Mouse (Mus musculus) embryonic facial prominence, embryonic 11.5 days (tissue): ENCODE data around the gene Blvrb. TPM values are rescaled to one million over a fixed set of nuclear protein-coding genes. Genes with fewer than 3 reads are reported as not detected.

ENCODE experiments used
- ATAC-seq: fragments of 200-750 bp; cut with Nextera tagmentation; replicated peaks from 2 replicates; pipeline ENCODE4 v1.8.0; 2017; ENCODE audit warnings: low read depth; ENCODE audit not compliant: insufficient number of reproducible peaks, low FRiP score, low TSS enrichment
- DNase-seq: peaks from one replicate; pipeline ENCODE4 v3.0.0-alpha.2; 2015; ENCODE audit warnings: low spot score
- H3K27ac ChIP-seq: fragments of 300-500 bp; sonication (generic); replicated peaks from 2 replicates; pipeline ENCODE4 v1.5.1; 2014; ENCODE audit warnings: mild to moderate bottlenecking, low read depth, low read length, control low read depth
- H3K27me3 ChIP-seq: fragments of 300-500 bp; sonication (generic); 2 replicates; pipeline ENCODE4 v1.6.1; 2014; ENCODE audit warnings: mild to moderate bottlenecking, low read length, moderate library complexity, mixed read lengths; ENCODE audit not compliant: control insufficient read depth, insufficient read depth
- H3K36me3 ChIP-seq: fragments of 300-500 bp; sonication (generic); replicated peaks from 2 replicates; pipeline ENCODE4 v1.6.1; 2014; ENCODE audit warnings: low read depth, mild to moderate bottlenecking, low read length, moderate library complexity, mixed read lengths; ENCODE audit not compliant: control insufficient read depth, insufficient read depth
- H3K4me1 ChIP-seq: fragments of 300-500 bp; sonication (generic); 2 replicates; pipeline ENCODE4 v1.6.1; 2014; ENCODE audit warnings: low read length, mixed read lengths; ENCODE audit not compliant: control insufficient read depth, insufficient read depth
- H3K4me2 ChIP-seq: fragments of 300-500 bp; sonication (generic); 2 replicates; pipeline ENCODE4 v1.6.1; 2014; ENCODE audit warnings: low read depth, mild to moderate bottlenecking, control low read depth, low read length, moderate library complexity
- H3K4me3 ChIP-seq: fragments of 300-500 bp; sonication (generic); 2 replicates; pipeline ENCODE4 v1.5.1; 2014; ENCODE audit warnings: low read depth, low read length, control low read depth
- H3K9ac ChIP-seq: fragments of 300-500 bp; sonication (generic); replicated peaks from 2 replicates; pipeline ENCODE4 v1.6.1; 2014; ENCODE audit warnings: mild to moderate bottlenecking, control low read depth, low read length
- H3K9me3 ChIP-seq: fragments of 300-500 bp; sonication (generic); replicated peaks from 2 replicates; pipeline ENCODE4 v1.6.1; 2016; ENCODE audit warnings: mild to moderate bottlenecking, low read length, inconsistent platforms, mixed read lengths; ENCODE audit not compliant: control insufficient read depth
- WGBS: fragments of 180-500 bp; shearing (Covaris S2); extraction: QIAGEN DNeasy Blood & Tissue Kit; methylation state at CpG from one replicate; pipeline ENCODE4 v1.1.7; 2014; 5-methylcytosine and 5-hydroxymethylcytosine counted together
- polyA plus RNA-seq: library from polyadenylated mRNA; unstranded; fragments of >200 nt; fragmentation: Nextera tagmentation; extraction: Ambion mirVana; gene quantifications from 2 replicates; pipeline ENCODE4 v1.2.1, GENCODE M21; 2014

The Blvrb gene
- polyA plus RNA-seq, 1 experiment from 2014 or later, result 33.9 TPM

- no peaks in the 10 kb centered on the region; the same call in 1 of the 2 replicates for H3K36me3 ChIP-seq
- H3K4me3 ChIP-seq, result no peak overlapping the region
- H3K27ac ChIP-seq, result no peak overlapping the region
- WGBS, result 69% methylated on average over 3 of the region's 3 CpGs
- ATAC-seq (no peak), DNase-seq (no peak)
- H3K4me1 ChIP-seq, result no peaks in the 10 kb centered on the region
- no peak overlapping the region for H3K4me2 ChIP-seq
- H3K9ac ChIP-seq, result no peak overlapping the region
- H3K27me3 ChIP-seq, result no peaks in the 10 kb centered on the region
- no peaks in the 10 kb centered on the region for H3K9me3 ChIP-seq
These were observed 32.7 kb downstream of the Blvrb start for GRCm38 (mm10) chr7:27480506-27480905.

GRCm38 (mm10) chr7:27480927-27481626 lies 33.3 kb downstream of the Blvrb start:
- H3K27ac ChIP-seq, result peak overlapping the region; percentile 39; the same call in 1 of the 2 replicates
- no peaks in the 10 kb centered on the region for H3K9me3 ChIP-seq
- peak overlapping the region; percentile 49 for H3K4me2 ChIP-seq
- ATAC-seq (no peak), DNase-seq (no peak)
- 11% methylated on average over 11 of the region's 11 CpGs for WGBS
- H3K36me3 ChIP-seq, result no peaks in the 10 kb centered on the region; the same call in 1 of the 2 replicates
- peak overlapping the region; percentile 25 for H3K4me3 ChIP-seq
- peak overlapping the region; percentile 44 for H3K9ac ChIP-seq
- H3K4me1 ChIP-seq, result no peaks in the 10 kb centered on the region
- no peaks in the 10 kb centered on the region for H3K27me3 ChIP-seq

- H3K27ac ChIP-seq, result peak overlapping the region; percentile 39; the same call in 1 of the 2 replicates
- peak overlapping the region; percentile 44 for H3K9ac ChIP-seq
- no peaks in the 10 kb centered on the region for H3K27me3 ChIP-seq
- peak overlapping the region; percentile 25 for H3K4me3 ChIP-seq
- no peaks in the 10 kb centered on the region for H3K9me3 ChIP-seq
- H3K4me1 ChIP-seq, result no peaks in the 10 kb centered on the region
- 0% methylated on average over 11 of the region's 12 CpGs for WGBS
- DNase-seq (peak; percentile 86), ATAC-seq (peak; percentile 82)
- H3K4me2 ChIP-seq, result peak overlapping the region; percentile 49
- H3K36me3 ChIP-seq, result no peaks in the 10 kb centered on the region; the same call in 1 of the 2 replicates
These were observed 33.8 kb downstream of the Blvrb start for GRCm38 (mm10) chr7:27481627-27481969.

- WGBS, result 71% methylated on average over 4 of the region's 4 CpGs
- Histone ChIP-seq H3K4me1 (no peaks in the 10 kb centered on the region; the same call in 1 of the 2 replicates), H3K4me3 (no peak overlapping the region), H3K9me3 (no peaks in the 10 kb centered on the region), H3K27me3 (no peaks in the 10 kb centered on the region), H3K4me2 (no peak overlapping the region), H3K27ac (no peak overlapping the region), H3K36me3 (no peaks in the 10 kb centered on the region), H3K9ac (no peak overlapping the region)
- DNase-seq, result no peak
- ATAC-seq, result no peak
These were observed 36.1 kb downstream of the Blvrb start for GRCm38 (mm10) chr7:27483860-27484259.

- WGBS, result 3% methylated on average over 13 of the region's 13 CpGs
- no peaks in the 10 kb centered on the region for H3K36me3 ChIP-seq
- peak overlapping the region; percentile 73 for H3K4me3 ChIP-seq
- H3K9me3 ChIP-seq, result no peaks in the 10 kb centered on the region
- peaks cover 3% of the 10 kb centered on the region; the same call in 1 of the 2 replicates for H3K4me1 ChIP-seq
- H3K9ac ChIP-seq, result no peak overlapping the region
- peak overlapping the region; percentile 44 for H3K4me2 ChIP-seq
- no peak overlapping the region for H3K27ac ChIP-seq
- peak; percentile 32 for DNase-seq
- ATAC-seq, result 0 out of 2 replicates have a peak, but pooled peaks have one; percentile 0
- H3K27me3 ChIP-seq, result no peaks in the 10 kb centered on the region
These were observed 38.5 kb downstream of the Blvrb start for GRCm38 (mm10) chr7:27486102-27486769.

- no peaks in the 10 kb centered on the region for H3K36me3 ChIP-seq
- DNase-seq, result peak; percentile 100
- ATAC-seq, result peak; percentile 96
- peaks cover 3% of the 10 kb centered on the region; the same call in 1 of the 2 replicates for H3K4me1 ChIP-seq
- H3K27me3 ChIP-seq, result no peaks in the 10 kb centered on the region
- H3K9ac ChIP-seq, result peak within 1 kb of the TSS; percentile 84
- WGBS, result under 1% methylated on average over 73 of the region's 80 CpGs
- peak within 1 kb of the TSS; percentile 61 for H3K4me2 ChIP-seq
- H3K4me3 ChIP-seq, result peak within 1 kb of the TSS; percentile 73
- no peaks in the 10 kb centered on the region for H3K9me3 ChIP-seq
- peak within 1 kb of the TSS; percentile 95 for H3K27ac ChIP-seq
These were observed 39.3 kb downstream of the Blvrb start, which contains the start of gene Sertad1 for GRCm38 (mm10) chr7:27486770-27487697. TSS of gene Sertad1 (plus strand) at chr7:27486910.

- Histone ChIP-seq H3K4me3 (peak overlapping the region; percentile 73), H3K4me2 (peak overlapping the region; percentile 61), H3K27ac (peak overlapping the region; percentile 95), H3K27me3 (no peaks in the 10 kb centered on the region), H3K9me3 (no peaks in the 10 kb centered on the region), H3K9ac (peak overlapping the region; percentile 84), H3K36me3 (no peaks in the 10 kb centered on the region), H3K4me1 (peaks cover 3% of the 10 kb centered on the region; the same call in 1 of the 2 replicates)
- ATAC-seq (no peak), DNase-seq (peak; percentile 42)
- WGBS, result 2% methylated on average over 13 of the region's 13 CpGs
These were observed 40.0 kb downstream of the Blvrb start for GRCm38 (mm10) chr7:27487740-27488268.
